ENCODE assay signal across 7 mouse cellular contexts in genomic region chr8:83900957-83901270, GRCm38 (mm10). TPM values are rescaled to one million over a fixed set of nuclear protein-coding genes. Genes with fewer than 3 reads are reported as not detected.
A peak's percentile ranks its signal among the peaks of the same experiment; 100 is the strongest.
DNase-seq lines count a peak whose midpoint lies in the region; ATAC-seq and TF ChIP-seq lines count a peak whose summit lies in the region.

No protein-coding gene starts in this region.

- under 1% methylated on average over 26 of the region's 40 CpGs for WGBS in lung, embryonic 15.5 days
- WGBS in hindbrain, embryonic 11.5 days = 0% methylated on average over 16 of the region's 40 CpGs
- 0% methylated on average over 22 of the region's 40 CpGs for WGBS in limb, embryonic 14.5 days

- peak overlapping the region; percentile 99 for H3K27ac ChIP-seq in lung, embryonic 15.5 days
- H3K27ac ChIP-seq in hindbrain, embryonic 11.5 days (ENCODE audit: low read depth, low read length) = peak overlapping the region; percentile 93
- H3K27ac ChIP-seq in limb, embryonic 14.5 days (replicated peaks; ENCODE audit: low read depth, low read length) = peak overlapping the region; percentile 98

- H3K9me3 ChIP-seq in lung, embryonic 15.5 days = no peaks in the 10 kb centered on the region
- no peaks in the 10 kb centered on the region for H3K9me3 ChIP-seq in hindbrain, embryonic 11.5 days (ENCODE audit: control insufficient read depth, low read length)
- H3K9me3 ChIP-seq in limb, embryonic 14.5 days (ENCODE audit: control insufficient read depth, low read length) = no peaks in the 10 kb centered on the region

- TF ChIP-seq POLR2A in limb, embryonic 14.5 days (IDR thresholded peaks at IDR 0.05; ENCODE audit: borderline replicate concordance, extremely low read depth, insufficient read depth, insufficient read length) = no peak

- no peaks in the 10 kb centered on the region for H3K36me3 ChIP-seq in lung, embryonic 15.5 days
- H3K36me3 ChIP-seq in hindbrain, embryonic 11.5 days (ENCODE audit: control insufficient read depth, insufficient read depth, low read length) = no peaks in the 10 kb centered on the region
- H3K36me3 ChIP-seq in limb, embryonic 14.5 days (ENCODE audit: control insufficient read depth, insufficient read depth, low read length) = no peaks in the 10 kb centered on the region; the same call in 1 of the 2 replicates

- peak overlapping the region; percentile 95 for H3K4me2 ChIP-seq in lung, embryonic 15.5 days
- peak overlapping the region; percentile 97 for H3K4me2 ChIP-seq in hindbrain, embryonic 11.5 days (replicated peaks; ENCODE audit: low read depth, low read length)
- peak overlapping the region; percentile 74 for H3K4me2 ChIP-seq in limb, embryonic 14.5 days (replicated peaks; ENCODE audit: low read depth, low read length, severe bottlenecking)

- ATAC-seq in lung, embryonic 15.5 days (ENCODE audit: borderline replicate concordance, extremely low read depth, low FRiP score, low TSS enrichment) = no peak
- ATAC-seq in hindbrain, embryonic 11.5 days (ENCODE audit: low FRiP score) = no peak
- ATAC-seq in limb, embryonic 14.5 days (ENCODE audit: low FRiP score, low read depth) = no peak

- H3K27me3 ChIP-seq in lung, embryonic 15.5 days = no peaks in the 10 kb centered on the region
- H3K27me3 ChIP-seq in hindbrain, embryonic 11.5 days (ENCODE audit: control insufficient read depth, insufficient read depth, low read length) = no peaks in the 10 kb centered on the region; the same call in 1 of the 2 replicates
- no peaks in the 10 kb centered on the region for H3K27me3 ChIP-seq in limb, embryonic 14.5 days (ENCODE audit: control insufficient read depth, insufficient read depth, low read length)

- peak overlapping the region; percentile 95 for H3K4me3 ChIP-seq in lung, embryonic 15.5 days
- H3K4me3 ChIP-seq in hindbrain, embryonic 11.5 days (ENCODE audit: low read depth, low read length) = peak overlapping the region; percentile 93
- H3K4me3 ChIP-seq in limb, embryonic 14.5 days (replicated peaks; ENCODE audit: low read length) = peak overlapping the region; percentile 95

- no peak for DNase-seq in lung, postnatal 25 days (ENCODE audit: low spot score)
- DNase-seq in cerebellum, adult 9-11 months = peak; percentile 85
- DNase-seq in hindbrain, embryonic 11.5 days (ENCODE audit: low spot score) = peak; percentile 72
- peak; percentile 5 for DNase-seq in limb, embryonic 14.5 days (ENCODE audit: low spot score)
- peak; percentile 54 for DNase-seq in retina, embryonic 14.5 days (ENCODE audit: low spot score)
- DNase-seq in gastrocnemius, postnatal 36 days = no peak

- H3K9ac ChIP-seq in lung, embryonic 15.5 days = peak overlapping the region; percentile 90
- peak overlapping the region; percentile 93 for H3K9ac ChIP-seq in hindbrain, embryonic 11.5 days (ENCODE audit: low read depth, low read length)
- peak overlapping the region; percentile 87 for H3K9ac ChIP-seq in limb, embryonic 14.5 days (ENCODE audit: low read depth, low read length, severe bottlenecking)

- H3K4me1 ChIP-seq in lung, embryonic 15.5 days = peaks cover 66% of the 10 kb centered on the region
- peaks cover 14% of the 10 kb centered on the region for H3K4me1 ChIP-seq in hindbrain, embryonic 11.5 days (replicated peaks; ENCODE audit: control insufficient read depth, insufficient read depth, low read length)
- peaks cover 42% of the 10 kb centered on the region for H3K4me1 ChIP-seq in limb, embryonic 14.5 days (ENCODE audit: control insufficient read depth, insufficient read depth, low read length)

- intact Hi-C loops in gastrocnemius, postnatal 36 days (cut with DNase I) = no loop called here

RNA-seq across cellular contexts. Expression of gene Adgrl1, which starts 1.0 kb away (rescaled TPM):
- polyA plus RNA-seq in lung, embryonic 15.5 days (2015; fragmentation: Nextera tagmentation; extraction: Ambion mirVana) = 18.6 and 19.7 TPM in 2 replicates
- 19.9 and 23.7 TPM in 2 replicates for polyA plus RNA-seq in hindbrain, embryonic 11.5 days (2014; fragmentation: Nextera tagmentation; extraction: Ambion mirVana)
- 123 and 177 TPM in 2 replicates for polyA plus RNA-seq in limb, embryonic 14.5 days (2012; rRNA removed)
- polyA plus RNA-seq in limb, embryonic 14.5 days (2014; fragmentation: Nextera tagmentation; extraction: Ambion mirVana) = 38.5 and 45.3 TPM in 2 replicates
- 10 to 100 TPM; 20.8 to 26.0 TPM for total RNA-seq in gastrocnemius, postnatal 36 days (2021)

RNA-seq across cellular contexts. Expression of gene Gm10644, which starts 54.1 kb away (rescaled TPM):
- polyA plus RNA-seq in lung, embryonic 15.5 days (2015; fragmentation: Nextera tagmentation; extraction: Ambion mirVana) = 0.74 and 0.86 TPM in 2 replicates
- 0.93 and 1.2 TPM in 2 replicates for polyA plus RNA-seq in hindbrain, embryonic 11.5 days (2014; fragmentation: Nextera tagmentation; extraction: Ambion mirVana)
- polyA plus RNA-seq in limb, embryonic 14.5 days (2012; rRNA removed) = 0.63 and 0.69 TPM in 2 replicates
- polyA plus RNA-seq in limb, embryonic 14.5 days (2014; fragmentation: Nextera tagmentation; extraction: Ambion mirVana) = 0.48 and 0.53 TPM in 2 replicates
- under 1 TPM; 0.27 to 0.56 TPM for total RNA-seq in gastrocnemius, postnatal 36 days (2021)

RNA-seq across cellular contexts. Expression of gene Asf1b, which starts 54.4 kb away (rescaled TPM):
- 82.2 and 83.5 TPM in 2 replicates for polyA plus RNA-seq in lung, embryonic 15.5 days (2015; fragmentation: Nextera tagmentation; extraction: Ambion mirVana)
- 79.5 and 80.6 TPM in 2 replicates for polyA plus RNA-seq in hindbrain, embryonic 11.5 days (2014; fragmentation: Nextera tagmentation; extraction: Ambion mirVana)
- 70.4 and 76.2 TPM in 2 replicates for polyA plus RNA-seq in limb, embryonic 14.5 days (2012; rRNA removed)
- 56.0 and 61.2 TPM in 2 replicates for polyA plus RNA-seq in limb, embryonic 14.5 days (2014; fragmentation: Nextera tagmentation; extraction: Ambion mirVana)
- under 1 TPM; 0.42 to 0.71 TPM for total RNA-seq in gastrocnemius, postnatal 36 days (2021)

Comparison
In these comparisons a context has a peak if more than half of its experiments do, and no peak if none do; other contexts are left out.
1. DNase-seq: peak in cerebellum, adult 9-11 months (single experiment), hindbrain, embryonic 11.5 days (single experiment), limb, embryonic 14.5 days (single experiment) and retina, embryonic 14.5 days (single experiment); none in lung, postnatal 25 days (single experiment) and gastrocnemius, postnatal 36 days (0 of 2).
2. Peak in every context shown above with its lines, with median percentiles within 50 percentile points of each other: H3K27ac ChIP-seq, H3K4me2 ChIP-seq, H3K4me3 ChIP-seq and H3K9ac ChIP-seq.